Mouse (Mus musculus): ENCODE measurements at regions not wholly inside any gene's neighbourhood (a gene's known extent, or its start where the extent isn't known, plus 50 kb on each side); places are given as distances from the start of the nearest gene placed in this dataset.
"Not testable (repeated sequence)": the region's sequence is repeated elsewhere in the genome, so short reads cannot be mapped to it uniquely, and the experiment has no call there.

GRCm38 (mm10) chr12:47155916-47156315, 337.2 kb upstream of the Nova1 start:
- 8% methylated on average over 2 of the region's 3 CpGs for WGBS
- H3K36me3 ChIP-seq (ENCODE audit: control insufficient read depth, insufficient read depth, low read length); ATAC-seq (ENCODE audit: insufficient read depth, low FRiP score, low TSS enrichment); H3K27me3 ChIP-seq (ENCODE audit: control insufficient read depth, insufficient read depth, low read length); H3K9me3 ChIP-seq (ENCODE audit: control insufficient read depth, low read length); H3K27ac ChIP-seq (ENCODE audit: low read depth, low read length); DNase-seq (ENCODE audit: low spot score); H3K4me1 ChIP-seq (ENCODE audit: control insufficient read depth, insufficient read depth, low read length); H3K9ac ChIP-seq (ENCODE audit: low read length); H3K4me3 ChIP-seq (ENCODE audit: low read depth, low read length); H3K4me2 ChIP-seq (ENCODE audit: low read depth): not testable (repeated sequence)

- Histone ChIP-seq H3K27me3 (ENCODE audit: control insufficient read depth, insufficient read depth, low read length) (no peaks in the 10 kb centered on the region), H3K4me1 (ENCODE audit: control insufficient read depth, insufficient read depth, low read length) (no peaks in the 10 kb centered on the region), H3K4me3 (ENCODE audit: low read depth, low read length) (no peak overlapping the region), H3K9me3 (ENCODE audit: control insufficient read depth, low read length) (no peaks in the 10 kb centered on the region), H3K36me3 (ENCODE audit: control insufficient read depth, insufficient read depth, low read length) (no peaks in the 10 kb centered on the region), H3K4me2 (ENCODE audit: low read depth) (no peak overlapping the region), H3K27ac (ENCODE audit: low read depth, low read length) (no peak overlapping the region), H3K9ac (ENCODE audit: low read length) (no peak overlapping the region)
- WGBS: 55% methylated on average over 4 of the region's 4 CpGs
- DNase-seq (ENCODE audit: low spot score) (no peak), ATAC-seq (ENCODE audit: insufficient read depth, low FRiP score, low TSS enrichment) (0 out of 2 replicates have a peak, but pooled peaks have one; percentile 38)
Observed at GRCm38 (mm10) chr12:47140677-47141076, 321.9 kb upstream of the Nova1 start.

GRCm38 (mm10) chr12:47129821-47130220, 311.1 kb upstream of the Nova1 start:
- H3K4me2 ChIP-seq (ENCODE audit: low read depth): no peak overlapping the region
- H3K4me1 ChIP-seq (ENCODE audit: control insufficient read depth, insufficient read depth, low read length): no peaks in the 10 kb centered on the region
- no peak overlapping the region for H3K4me3 ChIP-seq (ENCODE audit: low read depth, low read length)
- no peak for ATAC-seq (ENCODE audit: insufficient read depth, low FRiP score, low TSS enrichment)
- DNase-seq (ENCODE audit: low spot score): no peak
- H3K36me3 ChIP-seq (ENCODE audit: control insufficient read depth, insufficient read depth, low read length): no peaks in the 10 kb centered on the region
- WGBS: 85% methylated on average over 9 of the region's 9 CpGs
- no peak overlapping the region for H3K27ac ChIP-seq (ENCODE audit: low read depth, low read length)
- no peaks in the 10 kb centered on the region for H3K9me3 ChIP-seq (ENCODE audit: control insufficient read depth, low read length)
- no peak overlapping the region for H3K9ac ChIP-seq (ENCODE audit: low read length)
- no peaks in the 10 kb centered on the region for H3K27me3 ChIP-seq (ENCODE audit: control insufficient read depth, insufficient read depth, low read length)

GRCm38 (mm10) chr12:47128596-47128995, 309.9 kb upstream of the Nova1 start:
- no peaks in the 10 kb centered on the region for H3K9me3 ChIP-seq (ENCODE audit: control insufficient read depth, low read length)
- no peaks in the 10 kb centered on the region for H3K36me3 ChIP-seq (ENCODE audit: control insufficient read depth, insufficient read depth, low read length)
- no peaks in the 10 kb centered on the region for H3K27me3 ChIP-seq (ENCODE audit: control insufficient read depth, insufficient read depth, low read length)
- H3K4me1 ChIP-seq (ENCODE audit: control insufficient read depth, insufficient read depth, low read length): no peaks in the 10 kb centered on the region
- no peak for DNase-seq (ENCODE audit: low spot score)
- H3K27ac ChIP-seq (ENCODE audit: low read depth, low read length): no peak overlapping the region
- no peak overlapping the region for H3K4me2 ChIP-seq (ENCODE audit: low read depth)
- H3K4me3 ChIP-seq (ENCODE audit: low read depth, low read length): no peak overlapping the region
- ATAC-seq (ENCODE audit: insufficient read depth, low FRiP score, low TSS enrichment): no peak
- H3K9ac ChIP-seq (ENCODE audit: low read length): no peak overlapping the region
- 82% methylated on average over 3 of the region's 3 CpGs for WGBS

- Histone ChIP-seq H3K9me3 (ENCODE audit: control insufficient read depth, low read length) (no peaks in the 10 kb centered on the region), H3K27ac (ENCODE audit: low read depth, low read length) (no peak overlapping the region), H3K4me3 (ENCODE audit: low read depth, low read length) (no peak overlapping the region), H3K36me3 (ENCODE audit: control insufficient read depth, insufficient read depth, low read length) (no peaks in the 10 kb centered on the region), H3K27me3 (ENCODE audit: control insufficient read depth, insufficient read depth, low read length) (no peaks in the 10 kb centered on the region), H3K4me2 (ENCODE audit: low read depth) (no peak overlapping the region), H3K9ac (ENCODE audit: low read length) (no peak overlapping the region), H3K4me1 (ENCODE audit: control insufficient read depth, insufficient read depth, low read length) (no peaks in the 10 kb centered on the region)
- DNase-seq (ENCODE audit: low spot score) (no peak), ATAC-seq (ENCODE audit: insufficient read depth, low FRiP score, low TSS enrichment) (peak; percentile 63; the same call in 1 of the 2 replicates)
- 70% methylated on average over 3 of the region's 3 CpGs for WGBS
Observed at GRCm38 (mm10) chr12:47121426-47121825, 302.7 kb upstream of the Nova1 start.

- no peaks in the 10 kb centered on the region for H3K27me3 ChIP-seq (ENCODE audit: control insufficient read depth, insufficient read depth, low read length)
- DNase-seq (ENCODE audit: low spot score) (no peak), ATAC-seq (ENCODE audit: insufficient read depth, low FRiP score, low TSS enrichment) (no peak)
- no peaks in the 10 kb centered on the region for H3K4me1 ChIP-seq (ENCODE audit: control insufficient read depth, insufficient read depth, low read length)
- H3K27ac ChIP-seq (ENCODE audit: low read depth, low read length): no peak overlapping the region
- no peaks in the 10 kb centered on the region for H3K9me3 ChIP-seq (ENCODE audit: control insufficient read depth, low read length)
- 67% methylated on average over 3 of the region's 3 CpGs for WGBS
- H3K4me2 ChIP-seq (ENCODE audit: low read depth): no peak overlapping the region
- H3K9ac ChIP-seq (ENCODE audit: low read length): no peak overlapping the region
- H3K4me3 ChIP-seq (ENCODE audit: low read depth, low read length): no peak overlapping the region
- H3K36me3 ChIP-seq (ENCODE audit: control insufficient read depth, insufficient read depth, low read length): no peaks in the 10 kb centered on the region
Observed at GRCm38 (mm10) chr12:47117504-47117903, 298.8 kb upstream of the Nova1 start.

- Histone ChIP-seq H3K4me2 (ENCODE audit: low read depth) (no peak overlapping the region), H3K4me3 (ENCODE audit: low read depth, low read length) (no peak overlapping the region), H3K36me3 (ENCODE audit: control insufficient read depth, insufficient read depth, low read length) (no peaks in the 10 kb centered on the region), H3K27ac (ENCODE audit: low read depth, low read length) (no peak overlapping the region), H3K9ac (ENCODE audit: low read length) (no peak overlapping the region), H3K9me3 (ENCODE audit: control insufficient read depth, low read length) (no peaks in the 10 kb centered on the region), H3K4me1 (ENCODE audit: control insufficient read depth, insufficient read depth, low read length) (no peaks in the 10 kb centered on the region), H3K27me3 (ENCODE audit: control insufficient read depth, insufficient read depth, low read length) (no peaks in the 10 kb centered on the region)
- DNase-seq (ENCODE audit: low spot score) (no peak), ATAC-seq (ENCODE audit: insufficient read depth, low FRiP score, low TSS enrichment) (no peak)
Observed at GRCm38 (mm10) chr12:47089234-47089633, 270.5 kb upstream of the Nova1 start.

GRCm38 (mm10) chr12:47074961-47075360, 256.2 kb upstream of the Nova1 start:
- no peaks in the 10 kb centered on the region for H3K36me3 ChIP-seq (ENCODE audit: control insufficient read depth, insufficient read depth, low read length)
- H3K27me3 ChIP-seq (ENCODE audit: control insufficient read depth, insufficient read depth, low read length): no peaks in the 10 kb centered on the region
- ATAC-seq (ENCODE audit: insufficient read depth, low FRiP score, low TSS enrichment) (no peak), DNase-seq (ENCODE audit: low spot score) (no peak)
- 73% methylated on average over 2 of the region's 2 CpGs for WGBS
- no peak overlapping the region for H3K27ac ChIP-seq (ENCODE audit: low read depth, low read length)
- H3K4me1 ChIP-seq (ENCODE audit: control insufficient read depth, insufficient read depth, low read length): no peaks in the 10 kb centered on the region
- no peak overlapping the region for H3K4me2 ChIP-seq (ENCODE audit: low read depth)
- H3K9me3 ChIP-seq (ENCODE audit: control insufficient read depth, low read length): no peaks in the 10 kb centered on the region
- H3K4me3 ChIP-seq (ENCODE audit: low read depth, low read length): no peak overlapping the region
- no peak overlapping the region for H3K9ac ChIP-seq (ENCODE audit: low read length)

- H3K36me3 ChIP-seq (ENCODE audit: control insufficient read depth, insufficient read depth, low read length): no peaks in the 10 kb centered on the region
- WGBS: 95% methylated on average over 1 of the region's 1 CpGs
- H3K9me3 ChIP-seq (ENCODE audit: control insufficient read depth, low read length): no peaks in the 10 kb centered on the region
- no peaks in the 10 kb centered on the region for H3K4me1 ChIP-seq (ENCODE audit: control insufficient read depth, insufficient read depth, low read length)
- H3K4me2 ChIP-seq (ENCODE audit: low read depth): no peak overlapping the region
- H3K27me3 ChIP-seq (ENCODE audit: control insufficient read depth, insufficient read depth, low read length): no peaks in the 10 kb centered on the region
- no peak for DNase-seq (ENCODE audit: low spot score)
- H3K27ac ChIP-seq (ENCODE audit: low read depth, low read length): no peak overlapping the region
- no peak overlapping the region for H3K4me3 ChIP-seq (ENCODE audit: low read depth, low read length)
- ATAC-seq (ENCODE audit: insufficient read depth, low FRiP score, low TSS enrichment): no peak
- no peak overlapping the region for H3K9ac ChIP-seq (ENCODE audit: low read length)
Observed at GRCm38 (mm10) chr12:47052474-47052873, 233.7 kb upstream of the Nova1 start.
